Mouse (Mus musculus) liver, embryonic 16.5 days (tissue): Measurements from ENCODE around the gene Ncapd3. TPM values are rescaled to one million over a fixed set of nuclear protein-coding genes. Genes with fewer than 3 reads are reported as not detected.

Experiments
- ATAC-seq: fragments of 200-750 bp; cut with Nextera tagmentation; 2 replicates; pipeline ENCODE4 v1.8.0; 2017; ENCODE audit warnings: low read depth, mild to moderate bottlenecking, moderate number of reproducible peaks, moderate library complexity
- H3K27ac ChIP-seq: fragments of 300-500 bp; sonication (generic); 2 replicates; pipeline ENCODE4 v1.5.1; 2014; ENCODE audit warnings: mild to moderate bottlenecking, low read length
- H3K27me3 ChIP-seq: fragments of 300-500 bp; sonication (generic); 2 replicates; pipeline ENCODE4 v1.6.1; 2014; ENCODE audit warnings: low read depth, low read length, mixed read lengths; ENCODE audit not compliant: control insufficient read depth, insufficient read depth
- H3K36me3 ChIP-seq: fragments of 300-500 bp; sonication (generic); 2 replicates; pipeline ENCODE4 v1.6.1; 2014; ENCODE audit warnings: mild to moderate bottlenecking; ENCODE audit not compliant: control insufficient read depth, insufficient read depth
- H3K4me1 ChIP-seq: fragments of 300-500 bp; sonication (generic); 2 replicates; pipeline ENCODE4 v1.6.1; 2014; ENCODE audit warnings: low read depth, low read length, mixed read lengths; ENCODE audit not compliant: control insufficient read depth
- H3K4me2 ChIP-seq: fragments of 300-500 bp; sonication (generic); 2 replicates; pipeline ENCODE4 v1.6.1; 2014; ENCODE audit warnings: low read depth, low read length, mixed read lengths
- H3K4me3 ChIP-seq: fragments of 300-500 bp; sonication (generic); 2 replicates; pipeline ENCODE4 v1.5.1; 2014; ENCODE audit warnings: low read depth, mild to moderate bottlenecking, low read length
- H3K9ac ChIP-seq: fragments of 300-500 bp; sonication (generic); 2 replicates; pipeline ENCODE4 v1.6.1; 2014; ENCODE audit warnings: low read depth, low read length
- H3K9me3 ChIP-seq: fragments of 300-500 bp; sonication (generic); replicated peaks from 2 replicates; pipeline ENCODE4 v1.6.1; 2016; ENCODE audit warnings: low read length; ENCODE audit not compliant: control insufficient read depth
- WGBS: fragments of 180-500 bp; shearing (Covaris S2); extraction: QIAGEN DNeasy Blood & Tissue Kit; methylation state at CpG from one replicate; pipeline ENCODE4 v1.1.7; 2014; ENCODE audit not compliant: insufficient replicate concordance; 5-methylcytosine and 5-hydroxymethylcytosine counted together
- polyA plus RNA-seq: library from polyadenylated mRNA; unstranded; fragments of >200 nt; fragmentation: Nextera tagmentation; extraction: Ambion mirVana; gene quantifications from 2 replicates; pipeline ENCODE4 v1.2.1, GENCODE M21; 2015

The Ncapd3 gene
- polyA plus RNA-seq, 1 experiment from 2014 or later: 30.9 TPM

GRCm38 (mm10) chr9:27123947-27124346 is 94.0 kb downstream of the Ncapd3 start:
- Histone ChIP-seq H3K36me3 (no peaks in the 10 kb centered on the region), H3K27me3 (no peaks in the 10 kb centered on the region), H3K9me3 (no peaks in the 10 kb centered on the region), H3K4me3 (no peak overlapping the region), H3K27ac (no peak overlapping the region), H3K4me2 (no peak overlapping the region), H3K9ac (no peak overlapping the region), H3K4me1 (no peaks in the 10 kb centered on the region)
- 33% methylated on average over 2 of the region's 2 CpGs for WGBS
- ATAC-seq: no peak

GRCm38 (mm10) chr9:27125450-27125849 is 95.5 kb downstream of the Ncapd3 start:
- Histone ChIP-seq H3K36me3 (no peaks in the 10 kb centered on the region), H3K27ac (no peak overlapping the region), H3K27me3 (no peaks in the 10 kb centered on the region), H3K9ac (no peak overlapping the region), H3K4me1 (no peaks in the 10 kb centered on the region), H3K4me2 (no peak overlapping the region), H3K9me3 (no peaks in the 10 kb centered on the region), H3K4me3 (no peak overlapping the region)
- ATAC-seq: no peak
- 34% methylated on average over 6 of the region's 6 CpGs for WGBS

- Histone ChIP-seq H3K4me2 (no peak overlapping the region), H3K9me3 (no peaks in the 10 kb centered on the region), H3K9ac (no peak overlapping the region), H3K4me1 (no peaks in the 10 kb centered on the region), H3K27ac (no peak overlapping the region), H3K36me3 (no peaks in the 10 kb centered on the region), H3K4me3 (no peak overlapping the region), H3K27me3 (no peaks in the 10 kb centered on the region)
- no peak for ATAC-seq
- 67% methylated on average over 6 of the region's 6 CpGs for WGBS
These were observed 96.6 kb downstream of the Ncapd3 start for GRCm38 (mm10) chr9:27126543-27126942.

GRCm38 (mm10) chr9:27128629-27129028 is 98.7 kb downstream of the Ncapd3 start:
- 29% methylated on average over 4 of the region's 4 CpGs for WGBS
- Histone ChIP-seq H3K27me3 (no peaks in the 10 kb centered on the region), H3K4me2 (no peak overlapping the region), H3K4me1 (no peaks in the 10 kb centered on the region), H3K4me3 (no peak overlapping the region), H3K27ac (no peak overlapping the region), H3K9me3 (no peaks in the 10 kb centered on the region), H3K36me3 (no peaks in the 10 kb centered on the region), H3K9ac (no peak overlapping the region)
- no peak for ATAC-seq

GRCm38 (mm10) chr9:27134410-27134809 is 104.4 kb downstream of the Ncapd3 start:
- H3K36me3 ChIP-seq: no peaks in the 10 kb centered on the region
- no peak overlapping the region for H3K27ac ChIP-seq
- no peaks in the 10 kb centered on the region for H3K4me1 ChIP-seq
- no peak overlapping the region for H3K4me2 ChIP-seq
- H3K9me3 ChIP-seq: no peaks in the 10 kb centered on the region
- H3K9ac ChIP-seq: no peak overlapping the region
- ATAC-seq: no peak
- no peaks in the 10 kb centered on the region for H3K27me3 ChIP-seq
- H3K4me3 ChIP-seq: no peak overlapping the region
- 43% methylated on average over 1 of the region's 1 CpGs for WGBS

- no peaks in the 10 kb centered on the region for H3K9me3 ChIP-seq
- H3K36me3 ChIP-seq: no peaks in the 10 kb centered on the region
- no peak for ATAC-seq
- H3K27ac ChIP-seq: no peak overlapping the region
- H3K4me1 ChIP-seq: no peaks in the 10 kb centered on the region
- no peak overlapping the region for H3K4me3 ChIP-seq
- no peak overlapping the region for H3K9ac ChIP-seq
- no peak overlapping the region for H3K4me2 ChIP-seq
- 74% methylated on average over 7 of the region's 7 CpGs for WGBS
- no peaks in the 10 kb centered on the region for H3K27me3 ChIP-seq
These were observed 105.4 kb downstream of the Ncapd3 start for GRCm38 (mm10) chr9:27135372-27135771.

GRCm38 (mm10) chr9:27136651-27137050 is 106.7 kb downstream of the Ncapd3 start:
- no peak for ATAC-seq
- Histone ChIP-seq H3K36me3 (no peaks in the 10 kb centered on the region), H3K4me2 (no peak overlapping the region), H3K4me1 (no peaks in the 10 kb centered on the region), H3K9me3 (no peaks in the 10 kb centered on the region), H3K9ac (no peak overlapping the region), H3K4me3 (no peak overlapping the region), H3K27me3 (no peaks in the 10 kb centered on the region), H3K27ac (no peak overlapping the region)
- WGBS: 63% methylated on average over 8 of the region's 8 CpGs

GRCm38 (mm10) chr9:27140432-27141065 is 110.6 kb downstream of the Ncapd3 start:
- Histone ChIP-seq H3K9me3 (no peaks in the 10 kb centered on the region), H3K4me2 (no peak overlapping the region), H3K4me3 (no peak overlapping the region), H3K4me1 (no peaks in the 10 kb centered on the region), H3K27ac (no peak overlapping the region), H3K27me3 (no peaks in the 10 kb centered on the region), H3K9ac (no peak overlapping the region), H3K36me3 (no peaks in the 10 kb centered on the region)
- ATAC-seq: no peak
- 71% methylated on average over 10 of the region's 10 CpGs for WGBS

- Histone ChIP-seq H3K9me3 (no peaks in the 10 kb centered on the region), H3K4me2 (no peak overlapping the region), H3K27me3 (no peaks in the 10 kb centered on the region), H3K9ac (no peak overlapping the region), H3K36me3 (no peaks in the 10 kb centered on the region), H3K4me3 (no peak overlapping the region), H3K27ac (no peak overlapping the region), H3K4me1 (no peaks in the 10 kb centered on the region)
- no peak for ATAC-seq
- 47% methylated on average over 4 of the region's 4 CpGs for WGBS
These were observed 114.4 kb downstream of the Ncapd3 start for GRCm38 (mm10) chr9:27144271-27144840.
